Mouse (Mus musculus) layer of hippocampus, postnatal 14 days (tissue): ENCODE results near the gene Ncam2. TPM values are rescaled to one million over a fixed set of nuclear protein-coding genes. Genes with fewer than 3 reads are reported as not detected.

ENCODE experiments used
- DNase-seq, 2 experiments: peaks; one replicate each; pipeline ENCODE4 v3.0.0; 2021 to 2022; ENCODE audit warnings: low spot score in 2 of 2, mixed read lengths in 1 of 2
- long read RNA-seq, 2 experiments: library from polyadenylated mRNA; stranded (forward); transcript quantifications; one replicate each; pipeline ENCODE4 v2.0.0; 2021
- total RNA-seq, 2 experiments: library from RNA; stranded (reverse); gene quantifications; 2 replicates each; pipeline ENCODE4 v1.2.3; 2021

The Ncam2 gene
- total RNA-seq = 10 to 100 TPM; 55.3 to 57.9 TPM
- long read RNA-seq, experiment 1, partial matches to known transcripts = 4 of 5 reads
- long read RNA-seq, experiment 1, other reads (novel, unspliced or antisense) = 1 of 5 reads
- long read RNA-seq, experiment 2, partial matches to known transcripts = 5 of 7 reads
- long read RNA-seq, experiment 2, other reads (novel, unspliced or antisense) = 2 of 7 reads

- peak; percentile 67 to 68 for DNase-seq
Measured at GRCm38 (mm10) chr16:81200201-81201071, at the start of gene Ncam2. Ncam2 (plus strand) TSS chr16:81200697.

GRCm38 (mm10) chr16:81170828-81171227, 29.7 kb upstream of the Ncam2 start:
- no peak for DNase-seq

- peak; percentile 47 to 75 for DNase-seq
Measured at GRCm38 (mm10) chr16:81175302-81175943, 25.1 kb upstream of the Ncam2 start.

DNA sequence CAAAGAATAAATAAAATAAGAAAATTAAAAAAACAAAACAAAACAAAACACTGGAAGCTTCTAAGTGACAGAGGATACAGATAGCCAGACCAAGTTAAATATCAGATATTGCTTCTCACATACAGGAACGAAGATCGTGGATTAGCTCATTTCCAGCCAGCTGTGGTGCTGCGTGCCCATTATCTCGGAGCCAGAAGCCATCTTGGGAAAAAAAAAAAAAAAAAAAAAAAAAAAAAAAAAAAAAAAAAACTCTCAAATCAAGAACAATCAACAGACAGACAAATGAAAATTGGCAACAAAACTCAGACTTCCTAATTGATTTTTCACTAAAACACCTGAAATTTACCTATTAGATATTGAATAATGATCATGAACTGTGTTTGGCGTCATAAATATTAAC, 20.7 kb upstream of the Ncam2 start:
- DNase-seq = no peak

GRCm38 (mm10) chr16:81187579-81188179, 12.8 kb upstream of the Ncam2 start:
- DNase-seq = peak in 1 of 2 experiments; percentile 47

GRCm38 (mm10) chr16:81191621-81192020, 8.9 kb upstream of the Ncam2 start:
- no peak for DNase-seq

GRCm38 (mm10) chr16:81192607-81193006, 7.9 kb upstream of the Ncam2 start:
- DNase-seq = no peak

DNA sequence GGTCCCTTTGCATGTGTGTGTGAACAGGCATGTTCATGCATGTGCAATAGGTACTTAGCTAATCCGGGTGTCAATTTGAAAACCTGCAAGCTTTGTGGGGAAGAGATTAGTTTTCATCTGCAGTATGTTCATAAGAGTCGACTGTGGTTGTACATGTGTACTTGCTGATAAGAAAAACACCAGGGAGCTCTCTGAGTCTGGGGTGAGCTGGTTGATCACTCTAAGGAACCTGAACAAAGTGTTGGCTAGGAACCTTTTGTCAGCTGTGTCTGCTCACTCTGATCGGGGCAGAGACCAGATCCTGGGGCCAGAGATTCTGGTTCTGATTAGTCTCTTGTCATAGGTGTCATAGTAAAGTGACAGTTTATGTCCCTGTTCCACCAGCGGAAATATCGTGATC, 1.0 kb upstream of the Ncam2 start:
- DNase-seq = no peak

GRCm38 (mm10) chr16:81201471-81201870, 974 bp downstream of the Ncam2 start:
- no peak for DNase-seq

DNA sequence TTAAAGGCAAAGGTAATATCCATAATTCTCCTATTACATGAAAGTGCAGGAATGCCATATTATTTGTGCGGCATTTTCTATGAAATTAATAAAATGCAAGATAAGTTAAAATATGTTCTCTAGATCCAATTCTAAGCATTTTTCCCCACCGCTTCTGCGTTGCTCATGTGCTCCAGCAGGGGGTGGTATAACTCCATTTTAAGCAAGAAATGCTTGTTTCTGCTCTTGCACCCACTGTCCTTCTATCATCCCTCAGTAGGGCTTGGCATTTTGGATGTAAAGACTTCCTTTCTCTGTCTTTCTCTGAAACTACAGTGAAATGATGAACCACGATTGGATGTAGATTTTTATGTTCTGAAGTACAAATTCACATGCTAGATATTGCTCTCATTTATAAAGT, 1.5 kb downstream of the Ncam2 start:
- peak; percentile 75 to 92 for DNase-seq

DNA sequence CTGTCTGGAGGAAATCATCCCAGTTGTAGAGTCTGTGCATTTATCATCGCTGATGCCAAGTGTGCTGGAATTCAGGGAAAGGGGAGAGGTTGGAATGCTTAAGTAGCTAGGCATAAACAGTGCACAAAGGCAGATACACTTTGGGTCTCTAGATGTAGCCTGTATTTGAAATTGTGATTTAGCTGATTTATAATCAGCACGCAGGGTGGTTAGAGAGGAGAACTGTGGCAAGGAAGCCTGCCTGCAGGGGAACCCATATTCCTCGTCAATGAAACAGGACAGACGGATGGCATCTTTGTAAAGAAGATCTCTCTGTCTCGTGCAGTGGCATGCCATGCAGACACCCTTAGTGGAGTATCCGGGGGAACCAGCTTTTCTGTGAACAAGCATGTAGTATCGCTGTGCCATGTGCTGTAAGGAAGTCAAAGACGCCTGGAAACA, 2.2 kb downstream of the Ncam2 start:
- peak; percentile 50 to 64 for DNase-seq

DNA sequence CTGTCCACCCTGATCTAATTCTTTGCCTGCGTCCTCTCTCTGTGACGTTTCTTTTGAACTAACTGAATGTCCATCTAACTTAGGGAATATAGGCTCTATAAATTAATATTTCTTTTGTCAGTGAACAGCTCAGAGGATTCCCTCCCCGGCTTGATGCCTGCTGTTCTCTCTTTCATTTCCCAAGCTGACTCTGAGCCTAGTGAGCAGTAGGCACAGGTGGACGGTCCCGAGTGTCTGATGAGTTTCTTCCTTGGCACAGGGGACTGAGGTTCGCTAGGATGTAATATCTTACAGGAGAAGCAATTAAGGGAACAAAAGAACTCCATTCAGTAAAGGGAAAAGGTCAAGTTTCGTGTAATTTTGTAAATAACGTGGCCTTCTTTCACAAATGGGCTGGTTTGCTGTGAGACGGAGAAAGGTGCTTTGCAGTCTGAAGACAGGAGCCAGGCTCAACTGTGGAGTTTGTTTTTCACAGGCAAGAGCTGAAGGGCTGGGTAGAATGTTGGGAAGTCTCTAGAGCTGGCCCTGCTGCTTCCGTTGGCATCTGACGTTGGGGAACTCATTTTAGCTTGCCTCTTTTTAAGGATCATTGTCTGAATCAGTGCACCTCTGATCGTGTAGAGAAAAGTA, 4.0 kb downstream of the Ncam2 start:
- DNase-seq = no peak

GRCm38 (mm10) chr16:81221176-81221575, 20.7 kb downstream of the Ncam2 start:
- DNase-seq = no peak

DNA sequence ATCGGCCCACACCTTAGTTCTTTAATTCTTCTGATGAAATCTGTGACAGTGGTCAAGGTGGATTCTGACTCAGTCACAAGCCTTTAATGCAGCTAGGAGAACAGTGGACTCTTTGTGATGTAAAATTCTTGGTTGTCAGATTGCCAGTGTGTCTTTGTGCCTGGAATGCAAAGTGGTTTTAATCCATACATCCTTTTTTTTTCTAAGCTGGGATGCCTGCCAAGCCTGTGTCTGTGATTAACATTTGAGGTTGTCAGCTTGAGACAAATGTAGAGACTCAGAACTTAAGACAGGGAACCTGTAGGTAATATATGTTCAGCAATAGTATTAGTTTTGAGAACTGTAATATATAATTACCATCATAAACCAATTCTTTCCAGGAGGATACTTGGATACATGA, 23.3 kb downstream of the Ncam2 start:
- DNase-seq = no peak

- DNase-seq = no peak
Measured at GRCm38 (mm10) chr16:81224253-81224652, 23.8 kb downstream of the Ncam2 start.

DNA sequence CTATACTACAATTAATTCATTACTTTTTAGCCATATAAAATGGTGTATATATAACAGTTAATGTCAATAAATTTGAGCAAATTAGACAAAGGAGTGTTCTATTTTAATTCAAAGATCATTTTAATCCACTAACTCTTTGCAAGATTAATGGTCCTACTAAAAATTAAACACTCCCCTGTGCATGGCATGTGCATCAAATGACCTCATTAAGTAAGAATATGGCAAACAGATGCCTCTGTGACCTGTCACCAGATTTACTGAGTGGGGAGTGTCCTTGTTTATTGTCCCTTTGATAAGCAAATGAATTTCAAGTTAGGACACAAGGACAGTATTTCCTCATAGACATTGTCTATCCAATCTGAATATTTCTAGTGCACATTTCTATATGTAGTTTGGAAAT, 54.4 kb downstream of the Ncam2 start:
- no peak for DNase-seq

DNA sequence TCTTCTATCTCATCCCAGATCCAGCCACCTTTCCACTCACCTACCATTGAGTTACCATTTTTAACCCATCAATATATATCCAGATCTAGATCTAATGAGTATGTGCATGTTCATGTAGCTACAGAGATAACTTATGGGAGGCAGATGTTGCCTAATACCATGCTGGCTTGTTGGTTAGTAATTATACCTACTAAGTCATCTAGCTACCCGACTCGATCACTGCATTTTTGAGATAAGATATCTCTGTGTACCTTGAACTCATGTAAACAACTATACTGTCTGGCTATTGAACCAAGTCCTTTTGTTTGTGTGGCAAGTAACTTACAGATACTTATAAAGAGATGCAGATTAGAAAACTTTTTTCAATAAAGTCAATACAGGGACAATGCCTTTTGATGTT, 59.9 kb downstream of the Ncam2 start:
- DNase-seq = no peak

DNA sequence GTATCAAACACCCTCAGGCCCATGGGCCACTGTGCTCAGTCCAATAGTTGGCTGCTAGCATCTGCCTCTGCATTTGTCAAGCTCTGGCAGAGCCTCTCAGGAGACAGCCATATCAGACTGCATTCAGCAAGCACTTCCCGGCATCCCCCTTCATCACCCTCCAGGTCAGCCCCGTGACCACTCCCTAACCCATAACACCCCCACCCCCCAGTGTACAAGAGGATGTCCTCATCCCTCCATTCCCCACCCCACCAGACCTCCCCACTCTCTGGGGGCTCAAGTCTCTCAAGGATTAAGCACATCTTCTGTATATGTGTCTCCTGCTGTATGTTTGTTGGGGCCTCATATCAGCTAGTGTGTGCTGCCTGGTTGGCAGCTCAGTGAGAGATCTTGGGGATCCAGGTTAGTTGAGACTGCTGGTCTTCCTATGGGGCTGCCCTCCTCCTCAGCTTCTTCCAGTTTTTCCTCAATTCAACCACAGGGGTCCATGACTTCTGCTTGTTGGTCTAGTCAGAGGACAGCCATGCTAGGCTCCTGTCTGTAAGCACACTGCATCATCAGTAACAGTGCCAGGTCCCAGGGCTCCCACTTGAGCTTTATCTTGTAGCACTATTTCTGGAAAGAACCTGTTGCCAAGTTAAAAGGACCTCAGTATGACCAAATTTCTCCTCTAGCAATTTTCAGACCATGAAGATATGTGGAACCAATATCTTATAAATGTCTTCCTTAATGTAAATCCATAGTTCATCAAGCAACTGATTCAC, 73.3 kb downstream of the Ncam2 start:
- DNase-seq = no peak

DNA sequence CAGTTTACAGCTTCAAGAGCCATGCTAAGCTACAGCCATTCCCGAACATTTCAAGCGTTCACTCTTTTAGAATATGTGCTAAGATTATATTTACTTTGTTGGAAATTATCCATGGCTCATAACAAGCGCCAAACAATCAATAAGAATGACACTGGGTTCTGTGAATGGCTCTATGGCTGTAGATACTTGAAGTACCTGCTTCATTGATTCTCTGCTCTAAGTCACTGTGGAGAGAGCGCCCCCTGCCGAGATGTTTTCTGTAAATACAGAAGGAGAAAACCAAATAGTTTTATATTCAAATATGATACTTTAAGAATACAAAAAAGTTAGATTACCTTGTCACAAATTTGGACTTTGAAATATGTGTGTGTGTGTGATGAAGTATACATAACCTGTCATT, 83.7 kb downstream of the Ncam2 start:
- DNase-seq = peak; percentile 45 to 72
